Mouse (Mus musculus) hindbrain, embryonic 13.5 days (tissue): ENCODE data around the gene Pnrc2. TPM values are rescaled to one million over a fixed set of nuclear protein-coding genes. Genes with fewer than 3 reads are reported as not detected.

ENCODE experiments used
- ATAC-seq: fragments of 200-750 bp; cut with Nextera tagmentation; 2 replicates; pipeline ENCODE4 v1.8.0; 2017; ENCODE audit warnings: moderate TSS enrichment; ENCODE audit not compliant: low FRiP score
- H3K27ac ChIP-seq: fragments of 300-500 bp; sonication (generic); 2 replicates; pipeline ENCODE4 v1.5.1; 2015; ENCODE audit warnings: inconsistent platforms, mild to moderate bottlenecking, moderate library complexity
- H3K27me3 ChIP-seq: fragments of 300-500 bp; sonication (generic); 2 replicates; pipeline ENCODE4 v1.6.1; 2015; ENCODE audit warnings: mild to moderate bottlenecking, inconsistent platforms
- H3K36me3 ChIP-seq: fragments of 300-500 bp; sonication (generic); 2 replicates; pipeline ENCODE4 v1.6.1; 2015; ENCODE audit warnings: mild to moderate bottlenecking, inconsistent platforms
- H3K4me1 ChIP-seq: fragments of 300-500 bp; sonication (generic); replicated peaks from 2 replicates; pipeline ENCODE4 v1.6.1; 2015; ENCODE audit warnings: inconsistent platforms
- H3K4me2 ChIP-seq: fragments of 300-500 bp; sonication (generic); 2 replicates; pipeline ENCODE4 v1.6.1; 2015; ENCODE audit warnings: inconsistent platforms, mild to moderate bottlenecking, moderate library complexity
- H3K4me3 ChIP-seq: fragments of 300-500 bp; sonication (generic); 2 replicates; pipeline ENCODE4 v1.5.1; 2015; ENCODE audit warnings: mild to moderate bottlenecking, inconsistent platforms
- H3K9ac ChIP-seq: fragments of 300-500 bp; sonication (generic); 2 replicates; pipeline ENCODE4 v1.6.1; 2015; ENCODE audit warnings: mild to moderate bottlenecking, inconsistent platforms
- H3K9me3 ChIP-seq: fragments of 300-500 bp; sonication (generic); 2 replicates; pipeline ENCODE4 v1.6.1; 2016; ENCODE audit warnings: inconsistent platforms
- WGBS: fragments of 180-500 bp; shearing (Covaris S2); methylation state at CpG from one replicate; pipeline ENCODE4 v1.1.7; 2015; 5-methylcytosine and 5-hydroxymethylcytosine counted together
- polyA plus RNA-seq: library from polyadenylated mRNA; unstranded; fragments of >200 nt; fragmentation: Nextera tagmentation; extraction: Ambion mirVana; gene quantifications from 2 replicates; pipeline ENCODE4 v1.2.1, GENCODE M21; 2015

Pnrc2 gene
- polyA plus RNA-seq, 1 experiment from 2014 or later, result 109 TPM

- 93% methylated on average over 3 of the region's 3 CpGs for WGBS
- H3K4me1 ChIP-seq, result 0 out of 2 replicates have a peak, but pooled peaks cover 2% of the 10 kb centered on the region
- no peak overlapping the region for H3K27ac ChIP-seq
- no peaks in the 10 kb centered on the region for H3K9me3 ChIP-seq
- H3K4me3 ChIP-seq, result no peak overlapping the region
- H3K4me2 ChIP-seq, result no peak overlapping the region
- H3K36me3 ChIP-seq, result no peaks in the 10 kb centered on the region
- no peaks in the 10 kb centered on the region for H3K27me3 ChIP-seq
- no peak for ATAC-seq
- no peak overlapping the region for H3K9ac ChIP-seq
Measured at GRCm38 (mm10) chr4:135906633-135907032, 33.0 kb upstream of the Pnrc2 start.

GRCm38 (mm10) chr4:135904810-135905209 lies 31.2 kb upstream of the Pnrc2 start:
- 73% methylated on average over 1 of the region's 1 CpGs for WGBS

DNA sequence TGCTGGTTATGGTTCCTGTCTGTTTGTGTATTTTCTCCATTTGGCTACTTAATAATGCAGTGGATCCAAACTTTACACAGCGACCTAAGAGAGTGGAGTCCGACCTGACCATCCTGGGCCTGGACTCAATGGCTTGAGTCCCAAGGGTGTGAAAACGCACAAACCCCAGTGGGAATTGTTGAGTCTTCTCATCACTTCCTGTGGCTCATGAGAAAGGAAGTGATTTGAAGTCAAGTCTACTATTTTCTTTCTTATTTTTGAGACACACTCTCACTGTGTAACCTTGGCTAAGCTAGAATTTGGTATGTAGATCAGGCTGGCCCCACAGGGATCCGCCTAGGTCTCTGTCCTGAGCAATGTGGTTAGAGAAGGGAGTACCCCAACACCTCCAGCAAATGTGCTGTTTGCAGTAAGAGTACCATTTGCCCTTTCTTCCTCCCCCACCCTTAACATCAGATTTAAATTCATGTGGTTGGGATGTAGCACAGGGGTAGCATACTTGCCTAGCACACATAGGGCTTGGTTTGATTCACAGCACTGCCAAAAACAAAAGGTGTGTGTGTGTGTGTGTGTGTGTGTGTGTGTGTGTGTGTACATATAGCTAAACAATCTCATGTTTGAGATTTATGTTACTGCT lies 29.1 kb upstream of the Pnrc2 start:
- H3K4me3 ChIP-seq, result no peak overlapping the region
- no peak for ATAC-seq
- no peaks in the 10 kb centered on the region for H3K27me3 ChIP-seq
- no peak overlapping the region for H3K9ac ChIP-seq
- H3K27ac ChIP-seq, result no peak overlapping the region
- 88% methylated on average over 4 of the region's 4 CpGs for WGBS
- H3K4me2 ChIP-seq, result no peak overlapping the region
- no peaks in the 10 kb centered on the region for H3K9me3 ChIP-seq
- H3K4me1 ChIP-seq, result no peaks in the 10 kb centered on the region
- H3K36me3 ChIP-seq, result no peaks in the 10 kb centered on the region

More at GRCm38 (mm10) chr4:135904810-135905209, 31.2 kb upstream of the Pnrc2 start:
- H3K27me3 ChIP-seq, result no peaks in the 10 kb centered on the region
- no peak overlapping the region for H3K27ac ChIP-seq
- no peak overlapping the region for H3K4me3 ChIP-seq
- H3K9me3 ChIP-seq, result no peaks in the 10 kb centered on the region
- no peak for ATAC-seq
- H3K4me2 ChIP-seq, result no peak overlapping the region
- no peak overlapping the region for H3K9ac ChIP-seq
- H3K36me3 ChIP-seq, result no peaks in the 10 kb centered on the region
- H3K4me1 ChIP-seq, result no peaks in the 10 kb centered on the region

DNA sequence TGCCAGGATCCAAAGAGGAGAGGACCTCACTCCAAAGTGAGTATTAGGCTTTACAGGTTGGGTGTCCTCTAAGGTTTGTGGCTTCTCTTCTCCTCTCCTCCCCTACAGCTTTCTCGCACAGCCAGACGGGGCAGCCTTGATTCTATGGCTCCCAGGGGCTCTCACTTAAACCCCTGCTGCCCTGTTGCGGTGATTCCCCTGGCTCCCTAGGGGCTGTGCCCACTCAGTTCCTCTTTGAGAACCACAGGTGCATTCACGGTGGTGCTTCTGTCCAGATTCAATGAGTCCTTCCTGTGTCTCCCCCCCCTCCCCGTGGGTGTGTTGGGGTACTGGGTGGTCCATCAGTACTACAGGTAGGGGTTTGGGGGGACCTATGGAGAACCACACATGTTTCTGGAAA lies 26.4 kb upstream of the Pnrc2 start:
- Histone ChIP-seq H3K27me3 (no peaks in the 10 kb centered on the region), H3K9me3 (no peaks in the 10 kb centered on the region), H3K4me1 (no peaks in the 10 kb centered on the region), H3K36me3 (no peaks in the 10 kb centered on the region), H3K4me2 (no peak overlapping the region), H3K9ac (no peak overlapping the region), H3K4me3 (no peak overlapping the region), H3K27ac (no peak overlapping the region)
- ATAC-seq, result no peak
- 75% methylated on average over 5 of the region's 5 CpGs for WGBS

DNA sequence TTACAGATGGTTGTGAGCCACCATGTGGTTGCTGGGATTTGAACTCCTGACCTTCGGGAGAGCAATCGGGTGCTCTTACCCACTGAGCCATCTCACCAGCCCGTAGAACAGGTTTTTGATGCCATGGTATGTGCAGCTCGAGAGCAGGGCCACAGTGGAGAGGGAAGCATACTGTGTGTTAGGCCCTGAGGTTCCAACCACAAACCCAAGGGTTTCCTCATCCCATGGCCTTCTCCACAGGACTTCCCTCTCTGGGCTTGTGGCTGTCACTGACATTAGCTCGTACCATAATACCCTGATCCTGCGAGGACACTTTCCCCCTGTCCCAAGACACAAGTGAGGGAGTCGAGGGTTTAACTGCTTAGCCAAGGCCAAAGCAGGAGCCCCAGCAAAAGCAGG lies 25.4 kb upstream of the Pnrc2 start:
- Histone ChIP-seq H3K4me3 (no peak overlapping the region), H3K9me3 (no peaks in the 10 kb centered on the region), H3K27me3 (no peaks in the 10 kb centered on the region), H3K4me1 (no peaks in the 10 kb centered on the region), H3K4me2 (no peak overlapping the region), H3K9ac (no peak overlapping the region), H3K36me3 (no peaks in the 10 kb centered on the region), H3K27ac (no peak overlapping the region)
- ATAC-seq, result no peak
- 86% methylated on average over 7 of the region's 7 CpGs for WGBS

DNA sequence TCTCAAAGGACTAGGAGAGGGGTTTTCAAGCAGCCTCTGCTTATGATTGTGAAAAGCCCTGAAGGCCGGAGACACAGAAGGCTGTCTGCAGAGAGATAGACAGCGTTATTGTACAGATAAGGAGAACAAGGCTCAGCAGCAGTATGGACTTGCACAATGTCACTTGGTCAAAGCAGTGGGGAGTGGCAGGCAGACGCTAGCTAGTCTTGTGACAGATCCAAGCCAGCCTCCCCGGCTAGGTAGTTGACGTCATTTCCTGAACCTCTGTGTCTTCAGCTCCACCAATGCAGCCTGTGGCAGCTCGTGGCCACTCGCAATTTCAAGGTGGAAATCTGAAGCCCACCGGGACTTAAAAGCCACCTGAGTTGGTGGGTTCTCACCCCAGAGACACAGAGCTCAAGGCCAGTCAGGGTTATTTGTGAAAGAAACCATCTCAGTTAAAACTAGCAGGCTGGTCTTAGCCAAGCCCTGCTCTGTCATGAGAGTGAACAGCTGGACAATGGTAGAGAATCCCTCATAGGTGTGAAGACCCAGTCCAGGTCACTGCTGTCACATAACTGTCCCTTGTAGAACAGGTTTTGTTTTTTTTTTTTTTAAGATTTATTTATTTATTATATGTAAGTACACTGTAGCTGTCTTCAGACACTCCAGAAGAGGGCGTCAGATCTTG lies 24.9 kb upstream of the Pnrc2 start:
- Histone ChIP-seq H3K9me3 (no peaks in the 10 kb centered on the region), H3K9ac (no peak overlapping the region), H3K36me3 (no peaks in the 10 kb centered on the region), H3K4me2 (no peak overlapping the region), H3K27me3 (no peaks in the 10 kb centered on the region), H3K4me1 (no peaks in the 10 kb centered on the region), H3K27ac (no peak overlapping the region), H3K4me3 (no peak overlapping the region)
- ATAC-seq, result no peak
- 85% methylated on average over 8 of the region's 9 CpGs for whole genome bisulfite sequencing

DNA sequence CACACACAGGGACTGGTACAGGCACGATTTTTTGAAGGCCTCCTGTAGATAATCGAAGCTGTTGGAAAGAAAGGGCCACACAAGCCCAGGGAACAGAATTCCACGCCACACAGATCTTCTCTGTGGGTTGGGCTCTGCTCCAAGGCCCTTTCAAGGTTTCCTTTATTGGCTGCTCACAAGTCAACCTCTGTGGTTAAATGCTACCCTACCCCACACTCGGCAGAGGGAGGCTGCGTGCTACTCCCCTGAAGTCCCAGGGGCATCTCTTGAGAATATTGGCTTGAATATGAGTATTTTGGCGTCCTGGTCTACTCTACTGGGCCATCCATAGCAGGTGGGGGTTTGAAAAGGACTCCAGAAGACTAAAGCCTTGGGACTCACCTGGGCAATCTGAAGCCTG lies 22.5 kb upstream of the Pnrc2 start:
- WGBS, result 75% methylated on average over 6 of the region's 6 CpGs
- no peaks in the 10 kb centered on the region for H3K36me3 ChIP-seq
- no peaks in the 10 kb centered on the region for H3K9me3 ChIP-seq
- no peak overlapping the region for H3K9ac ChIP-seq
- no peak overlapping the region for H3K27ac ChIP-seq
- H3K4me2 ChIP-seq, result no peak overlapping the region
- no peak for ATAC-seq
- H3K4me3 ChIP-seq, result no peak overlapping the region
- H3K27me3 ChIP-seq, result no peaks in the 10 kb centered on the region
- no peaks in the 10 kb centered on the region for H3K4me1 ChIP-seq

GRCm38 (mm10) chr4:135895071-135895571 lies 21.5 kb upstream of the Pnrc2 start, which contains the start of gene Cnr2:
Gene Cnr2, plus strand, starts transcription at chr4:135895394.
- Histone ChIP-seq H3K27me3 (no peaks in the 10 kb centered on the region), H3K9ac (no peak within 1 kb of the TSS), H3K4me2 (no peak within 1 kb of the TSS), H3K27ac (no peak within 1 kb of the TSS), H3K4me1 (no peaks in the 10 kb centered on the region), H3K4me3 (no peak within 1 kb of the TSS), H3K9me3 (no peaks in the 10 kb centered on the region), H3K36me3 (no peaks in the 10 kb centered on the region)
- no peak for ATAC-seq
- 58% methylated on average over 8 of the region's 8 CpGs for WGBS

DNA sequence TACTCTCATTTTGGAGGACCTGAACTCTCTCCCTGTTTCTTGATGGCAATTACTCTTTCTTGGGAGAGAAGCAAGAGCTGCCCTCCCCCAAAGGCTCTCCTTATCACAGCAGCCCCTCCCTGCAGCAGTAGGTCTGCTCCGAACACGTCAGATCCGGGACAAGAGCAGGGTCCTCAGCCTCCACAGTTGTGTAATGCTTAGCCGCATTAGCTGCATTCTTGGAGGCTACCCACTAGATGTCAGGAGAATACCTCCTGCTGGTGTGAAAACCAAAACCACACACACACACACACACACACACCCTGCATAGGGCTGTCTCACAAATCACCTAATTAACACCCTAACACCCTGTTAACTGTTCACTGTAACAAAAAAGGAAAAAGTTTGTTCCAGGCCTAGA lies 19.2 kb upstream of the Pnrc2 start:
- Histone ChIP-seq H3K4me1 (no peaks in the 10 kb centered on the region), H3K9ac (no peak overlapping the region), H3K27ac (no peak overlapping the region), H3K27me3 (no peaks in the 10 kb centered on the region), H3K36me3 (no peaks in the 10 kb centered on the region), H3K9me3 (no peaks in the 10 kb centered on the region), H3K4me3 (no peak overlapping the region), H3K4me2 (no peak overlapping the region)
- no peak for ATAC-seq
- WGBS, result 76% methylated on average over 4 of the region's 4 CpGs

DNA sequence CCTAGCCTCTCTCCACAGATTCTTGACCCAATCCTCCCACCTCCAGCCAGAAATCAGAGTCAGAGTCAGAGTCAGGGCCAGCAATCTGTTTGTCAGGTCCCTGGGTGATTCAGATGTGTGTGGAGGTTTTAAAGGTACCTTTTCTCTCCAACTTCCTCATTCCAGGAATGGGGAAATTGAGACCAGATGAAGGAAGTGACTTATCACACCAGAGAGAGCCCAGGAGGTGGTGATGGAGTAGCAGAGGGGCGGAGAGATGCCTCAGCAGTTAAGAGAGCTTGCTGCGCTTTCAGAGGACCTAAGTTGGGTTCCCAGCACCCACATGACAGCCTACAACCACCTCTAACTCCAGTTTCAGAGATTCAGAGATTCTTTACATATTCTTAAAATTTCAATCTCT lies 17.9 kb upstream of the Pnrc2 start:
- whole genome bisulfite sequencing, result 88% methylated on average over 2 of the region's 2 CpGs
- H3K9ac ChIP-seq, result no peak overlapping the region
- ATAC-seq, result no peak
- H3K4me2 ChIP-seq, result no peak overlapping the region
- H3K4me3 ChIP-seq, result no peak overlapping the region
- H3K36me3 ChIP-seq, result no peaks in the 10 kb centered on the region
- no peaks in the 10 kb centered on the region for H3K4me1 ChIP-seq
- no peaks in the 10 kb centered on the region for H3K9me3 ChIP-seq
- H3K27me3 ChIP-seq, result no peaks in the 10 kb centered on the region
- H3K27ac ChIP-seq, result no peak overlapping the region

DNA sequence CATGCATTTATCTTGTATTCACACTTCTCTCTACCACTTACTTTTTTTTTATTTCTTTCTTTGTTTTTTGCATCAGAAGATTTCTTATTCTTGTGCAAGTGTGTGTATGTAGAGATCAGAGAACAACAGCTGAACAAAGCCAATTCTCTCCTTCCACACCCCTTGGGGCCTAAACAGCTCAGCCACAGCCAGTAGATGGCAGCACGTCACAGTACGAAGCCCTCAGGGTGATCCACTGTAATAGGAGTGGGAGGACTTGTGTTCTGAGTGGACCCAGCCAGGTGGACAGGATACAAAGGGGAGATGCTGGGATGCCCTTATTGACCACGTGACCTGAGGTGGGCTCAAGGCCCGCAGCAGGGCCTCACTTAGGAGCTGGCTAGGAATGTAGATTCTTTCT lies 16.2 kb upstream of the Pnrc2 start:
- Histone ChIP-seq H3K4me1 (no peaks in the 10 kb centered on the region), H3K4me2 (no peak overlapping the region), H3K27ac (no peak overlapping the region), H3K4me3 (no peak overlapping the region), H3K27me3 (no peaks in the 10 kb centered on the region), H3K9me3 (no peaks in the 10 kb centered on the region), H3K9ac (no peak overlapping the region), H3K36me3 (no peaks in the 10 kb centered on the region)
- ATAC-seq, result 0 out of 2 replicates have a peak, but pooled peaks have one; percentile 49
- 7% methylated on average over 4 of the region's 4 CpGs for WGBS

DNA sequence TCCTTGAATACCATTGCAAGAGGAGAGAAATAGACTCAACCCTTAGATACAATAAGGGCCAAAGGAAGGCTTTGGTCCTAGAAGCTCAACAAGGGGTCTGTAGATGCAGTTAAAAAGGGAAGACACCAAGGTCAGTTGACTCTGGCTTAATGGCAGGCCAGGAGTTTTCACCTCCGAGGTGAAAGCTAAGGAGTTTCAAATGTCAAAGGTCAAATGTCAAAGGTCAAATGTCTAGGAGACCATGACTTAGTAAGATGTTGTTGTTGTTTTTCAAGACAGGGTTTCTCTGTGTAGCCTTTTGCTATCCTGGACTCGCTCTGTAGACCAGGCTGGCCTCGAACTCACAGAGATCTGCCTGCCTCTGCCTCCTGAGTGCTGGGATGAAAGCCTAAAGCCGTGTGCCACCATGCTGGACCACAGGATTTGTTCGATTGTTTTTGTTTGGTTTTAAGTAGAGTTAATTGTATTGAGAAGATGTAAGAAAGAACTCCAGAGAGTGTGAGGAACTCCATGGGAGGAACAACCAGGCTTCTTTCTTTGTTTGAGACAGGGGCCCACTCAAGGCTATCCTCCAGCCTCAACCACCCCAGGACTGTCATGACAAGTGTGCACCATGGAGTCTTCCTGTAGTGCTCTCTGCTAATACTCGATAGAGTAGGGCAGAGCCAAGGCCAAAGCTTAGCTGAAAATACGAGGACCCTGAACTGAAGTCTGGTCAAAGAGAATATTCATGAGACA lies 15.7 kb upstream of the Pnrc2 start:
- Histone ChIP-seq H3K27ac (no peak overlapping the region), H3K4me2 (no peak overlapping the region), H3K9ac (no peak overlapping the region), H3K27me3 (no peaks in the 10 kb centered on the region), H3K4me1 (0 out of 2 replicates have a peak, but pooled peaks cover 2% of the 10 kb centered on the region), H3K36me3 (no peaks in the 10 kb centered on the region), H3K4me3 (no peak overlapping the region), H3K9me3 (no peaks in the 10 kb centered on the region)
- ATAC-seq, result no peak
- 86% methylated on average over 7 of the region's 7 CpGs for WGBS
